Mouse (Mus musculus) cerebellum, adult 9-10 months (tissue): ENCODE data around the gene Ifnl3.
"Not testable (repeated sequence)": the region's sequence is repeated elsewhere in the genome, so short reads cannot be mapped to it uniquely, and the experiment has no call there.

Experiments
- DNase-seq: peaks from one replicate; pipeline ENCODE4 v3.0.0; 2022

Gene Ifnl3

GRCm38 (mm10) chr7:28522536-28522935, at the start of gene Ifnl3:
TSS of gene Ifnl3 (plus strand) at chr7:28522836.
- not testable (repeated sequence) for DNase-seq

GRCm38 (mm10) chr7:28476191-28476590, 46.4 kb upstream of the Ifnl3 start:
- DNase-seq = no peak

GRCm38 (mm10) chr7:28477363-28477762, 45.3 kb upstream of the Ifnl3 start:
- DNase-seq = no peak

GRCm38 (mm10) chr7:28478854-28479253, 43.8 kb upstream of the Ifnl3 start:
- no peak for DNase-seq

GRCm38 (mm10) chr7:28482854-28483253, 39.8 kb upstream of the Ifnl3 start:
- no peak for DNase-seq

- DNase-seq = no peak
Measured at GRCm38 (mm10) chr7:28484192-28484591, 38.4 kb upstream of the Ifnl3 start.

- no peak for DNase-seq
Measured at GRCm38 (mm10) chr7:28488030-28488491, 34.6 kb upstream of the Ifnl3 start.

- DNase-seq = peak; percentile 89
Measured at GRCm38 (mm10) chr7:28490410-28490809, 32.2 kb upstream of the Ifnl3 start.

GRCm38 (mm10) chr7:28490903-28491302, 31.7 kb upstream of the Ifnl3 start:
- no peak for DNase-seq

- DNase-seq = no peak
Measured at GRCm38 (mm10) chr7:28492310-28492709, 30.3 kb upstream of the Ifnl3 start.

- no peak for DNase-seq
Measured at GRCm38 (mm10) chr7:28495426-28495825, 27.2 kb upstream of the Ifnl3 start.

- no peak for DNase-seq
Measured at GRCm38 (mm10) chr7:28505585-28505984, 17.1 kb upstream of the Ifnl3 start.

GRCm38 (mm10) chr7:28509121-28509520, 13.5 kb upstream of the Ifnl3 start:
- DNase-seq = not testable (repeated sequence)

- not testable (repeated sequence) for DNase-seq
Measured at GRCm38 (mm10) chr7:28510405-28510974, 12.1 kb upstream of the Ifnl3 start, which contains the start of gene Ifnl2. TSS of gene Ifnl2 (minus strand) at chr7:28510455.

- DNase-seq = no peak
Measured at GRCm38 (mm10) chr7:28511441-28511840, 11.2 kb upstream of the Ifnl3 start.

GRCm38 (mm10) chr7:28527922-28528719, 5.5 kb downstream of the Ifnl3 start:
- peak; percentile 67 for DNase-seq

GRCm38 (mm10) chr7:28532005-28532404, 9.4 kb downstream of the Ifnl3 start:
- no peak for DNase-seq

- DNase-seq = not testable (repeated sequence)
Measured at GRCm38 (mm10) chr7:28538886-28539285, 16.2 kb downstream of the Ifnl3 start.

- DNase-seq = no peak
Measured at GRCm38 (mm10) chr7:28540526-28540925, 17.9 kb downstream of the Ifnl3 start, which contains the start of gene Sycn. TSS of gene Sycn (plus strand) at chr7:28540885.

- no peak for DNase-seq
Measured at GRCm38 (mm10) chr7:28544051-28544601, 21.5 kb downstream of the Ifnl3 start.

- no peak for DNase-seq
Measured at GRCm38 (mm10) chr7:28545048-28545890, 22.6 kb downstream of the Ifnl3 start.

- DNase-seq = no peak
Measured at GRCm38 (mm10) chr7:28545891-28546210, 23.2 kb downstream of the Ifnl3 start.

GRCm38 (mm10) chr7:28546649-28547048, 24.0 kb downstream of the Ifnl3 start:
- no peak for DNase-seq
